Mouse (Mus musculus): ENCODE data around the gene Dlg4. TPM values are rescaled to one million over a fixed set of nuclear protein-coding genes. Genes with fewer than 3 reads are reported as not detected.
"Not testable (repeated sequence)": the region's sequence is repeated elsewhere in the genome, so short reads cannot be mapped to it uniquely, and the experiment has no call there.

The Dlg4 gene
- total and polyA plus RNA-seq, 2 experiments: 0.37 to 1.3 TPM

DNA sequence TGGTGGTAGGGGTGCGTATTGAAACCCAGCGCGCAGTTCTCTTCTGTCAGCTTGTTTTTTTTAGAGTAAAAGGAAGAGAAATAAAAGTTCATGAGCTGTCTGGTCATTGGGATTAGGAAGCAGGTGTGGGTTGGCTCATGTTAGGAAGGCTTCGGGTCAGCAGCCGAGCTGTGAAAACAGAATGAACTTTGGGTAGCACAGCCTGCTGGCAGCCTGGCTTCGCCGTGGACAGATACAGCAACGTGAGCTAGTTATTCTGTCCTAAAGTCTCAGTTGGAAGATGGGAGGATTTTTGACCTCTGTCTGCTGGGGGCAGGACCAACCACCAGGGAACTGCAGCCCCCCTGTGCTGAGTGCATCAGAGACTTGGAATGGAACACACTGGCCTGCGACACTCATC lies 41.1 kb downstream of the Dlg4 start:
- H3K79me2 ChIP-seq (ENCODE audit: control insufficient read depth, insufficient read depth, low read length): peaks cover 5% of the 10 kb centered on the region; the same call in 1 of the 2 replicates
- peaks cover 20% of the 10 kb centered on the region for H3K4me1 ChIP-seq (ENCODE audit: control insufficient read depth, insufficient read depth, low read length)
- 49% methylated on average over 9 of the region's 9 CpGs for WGBS
- no peaks in the 10 kb centered on the region for H3K27me3 ChIP-seq (ENCODE audit: control insufficient read depth, insufficient read depth, low read length)
- peak; percentile 62 for DNase-seq (ENCODE audit: extremely low read depth, low read depth, low spot score)
- no peak overlapping the region for H3K4me3 ChIP-seq (ENCODE audit: insufficient read depth, low read depth, low read length)
- peaks cover 14% of the 10 kb centered on the region for H3K36me3 ChIP-seq (ENCODE audit: control insufficient read depth, insufficient read depth, low read length)
- H3K27ac ChIP-seq (replicated peaks; ENCODE audit: insufficient read depth, low read depth, low read length): no peak overlapping the region
- TF ChIP-seq POLR2A (IDR thresholded peaks at IDR 0.05; ENCODE audit: extremely low read depth, insufficient read depth, low read length) (no peak), CTCF (IDR thresholded peaks at IDR 0.05; ENCODE audit: low read depth, low read length) (no peak)
- no peak overlapping the region for H3K9ac ChIP-seq (ENCODE audit: low read depth, low read length)

DNA sequence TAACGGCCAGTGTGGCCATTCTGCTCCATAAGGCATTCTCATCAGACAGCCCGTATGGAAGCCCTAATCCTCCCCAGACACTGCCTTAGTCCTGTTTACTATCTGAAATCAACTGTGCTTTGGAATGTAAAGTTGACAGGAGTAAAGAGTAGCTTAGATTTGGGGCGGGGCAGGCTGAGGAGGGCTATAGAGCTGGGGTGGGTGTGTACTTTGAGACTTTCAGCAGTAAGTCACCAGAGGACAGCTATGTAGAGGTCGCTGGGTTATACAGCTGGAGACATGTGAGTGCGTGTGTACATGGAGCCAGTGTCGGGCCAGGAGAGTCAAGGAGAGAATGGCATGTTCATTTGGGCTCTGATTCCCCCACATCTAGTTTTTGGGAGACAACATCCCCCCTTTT lies 43.2 kb downstream of the Dlg4 start:
- Histone ChIP-seq H3K27ac (replicated peaks; ENCODE audit: insufficient read depth, low read depth, low read length) (no peak overlapping the region), H3K4me3 (ENCODE audit: insufficient read depth, low read depth, low read length) (no peak overlapping the region), H3K27me3 (ENCODE audit: control insufficient read depth, insufficient read depth, low read length) (no peaks in the 10 kb centered on the region), H3K79me2 (ENCODE audit: control insufficient read depth, insufficient read depth, low read length) (peaks cover 3% of the 10 kb centered on the region; the same call in 1 of the 2 replicates), H3K36me3 (ENCODE audit: control insufficient read depth, insufficient read depth, low read length) (peaks cover 14% of the 10 kb centered on the region), H3K4me1 (ENCODE audit: control insufficient read depth, insufficient read depth, low read length) (peaks cover 11% of the 10 kb centered on the region), H3K9ac (ENCODE audit: low read depth, low read length) (no peak overlapping the region)
- no peak for DNase-seq (ENCODE audit: extremely low read depth, low read depth, low spot score)
- TF ChIP-seq CTCF (IDR thresholded peaks at IDR 0.05; ENCODE audit: low read depth, low read length) (no peak), POLR2A (IDR thresholded peaks at IDR 0.05; ENCODE audit: extremely low read depth, insufficient read depth, low read length) (no peak)
- 59% methylated on average over 6 of the region's 6 CpGs for WGBS

DNA sequence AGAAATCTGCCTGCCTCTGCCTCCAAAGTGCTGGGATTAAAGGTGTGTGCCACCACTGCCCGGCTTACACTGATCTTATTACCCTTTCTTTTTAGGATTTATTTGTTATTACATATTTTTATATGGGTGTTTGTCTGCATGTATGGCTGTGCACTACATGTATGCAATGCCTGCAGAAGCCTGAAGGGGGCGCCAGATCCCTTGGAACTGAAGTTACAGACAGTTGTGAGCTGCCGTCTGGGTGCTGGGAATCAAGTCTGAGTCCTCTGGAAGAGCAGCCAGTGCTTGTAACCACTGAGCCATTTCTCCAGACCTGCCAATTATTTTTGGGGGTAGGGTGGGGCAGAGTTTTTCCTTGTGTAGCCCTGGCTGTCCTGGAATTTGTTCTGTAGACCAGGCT lies 46.3 kb downstream of the Dlg4 start:
- no peaks in the 10 kb centered on the region for H3K79me2 ChIP-seq (ENCODE audit: control insufficient read depth, insufficient read depth, low read length)
- TF ChIP-seq POLR2A (IDR thresholded peaks at IDR 0.05; ENCODE audit: extremely low read depth, insufficient read depth, low read length): no peak
- TF ChIP-seq CTCF (IDR thresholded peaks at IDR 0.05; ENCODE audit: low read depth, low read length): no peak
- no peak overlapping the region for H3K27ac ChIP-seq (replicated peaks; ENCODE audit: insufficient read depth, low read depth, low read length)
- no peak overlapping the region for H3K4me3 ChIP-seq (ENCODE audit: insufficient read depth, low read depth, low read length)
- WGBS: 76% methylated on average over 3 of the region's 3 CpGs
- DNase-seq (ENCODE audit: extremely low read depth, low read depth, low spot score): no peak
- H3K4me1 ChIP-seq (ENCODE audit: control insufficient read depth, insufficient read depth, low read length): no peaks in the 10 kb centered on the region
- H3K9ac ChIP-seq (ENCODE audit: low read depth, low read length): no peak overlapping the region
- peaks cover under 1% of the 10 kb centered on the region; the same call in 1 of the 2 replicates for H3K36me3 ChIP-seq (ENCODE audit: control insufficient read depth, insufficient read depth, low read length)
- H3K27me3 ChIP-seq (ENCODE audit: control insufficient read depth, insufficient read depth, low read length): no peaks in the 10 kb centered on the region

DNA sequence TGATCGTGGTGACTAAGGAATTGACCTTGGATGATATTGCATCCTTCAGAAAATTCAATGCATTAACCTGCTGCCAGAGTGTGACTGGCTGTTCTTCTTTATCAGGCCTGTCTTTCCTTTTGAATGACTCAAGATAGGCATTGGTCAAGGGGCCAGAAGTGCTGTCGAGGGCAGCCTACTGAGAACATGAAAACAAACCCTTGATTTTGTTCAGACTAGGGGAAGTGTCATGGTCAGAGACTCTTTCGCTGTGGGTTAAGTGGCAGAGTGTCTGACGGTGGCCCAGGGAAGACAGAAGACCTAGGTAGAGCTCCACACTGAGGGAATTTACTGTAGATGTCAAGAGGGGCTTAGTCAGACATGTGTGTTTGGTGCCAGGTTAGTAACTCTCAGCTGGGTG lies 50.0 kb downstream of the Dlg4 start:
- no peaks in the 10 kb centered on the region for H3K36me3 ChIP-seq (ENCODE audit: control insufficient read depth, insufficient read depth, low read length)
- no peaks in the 10 kb centered on the region for H3K79me2 ChIP-seq (ENCODE audit: control insufficient read depth, insufficient read depth, low read length)
- WGBS: 69% methylated on average over 4 of the region's 4 CpGs
- no peaks in the 10 kb centered on the region for H3K27me3 ChIP-seq (ENCODE audit: control insufficient read depth, insufficient read depth, low read length)
- no peaks in the 10 kb centered on the region for H3K4me1 ChIP-seq (ENCODE audit: control insufficient read depth, insufficient read depth, low read length)
- no peak overlapping the region for H3K9ac ChIP-seq (ENCODE audit: low read depth, low read length)
- H3K4me3 ChIP-seq (ENCODE audit: insufficient read depth, low read depth, low read length): no peak overlapping the region
- no peak overlapping the region for H3K27ac ChIP-seq (replicated peaks; ENCODE audit: insufficient read depth, low read depth, low read length)
- no peak for TF ChIP-seq POLR2A (IDR thresholded peaks at IDR 0.05; ENCODE audit: extremely low read depth, insufficient read depth, low read length)
- TF ChIP-seq CTCF (IDR thresholded peaks at IDR 0.05; ENCODE audit: low read depth, low read length): no peak
- no peak for DNase-seq (ENCODE audit: extremely low read depth, low read depth, low spot score)

DNA sequence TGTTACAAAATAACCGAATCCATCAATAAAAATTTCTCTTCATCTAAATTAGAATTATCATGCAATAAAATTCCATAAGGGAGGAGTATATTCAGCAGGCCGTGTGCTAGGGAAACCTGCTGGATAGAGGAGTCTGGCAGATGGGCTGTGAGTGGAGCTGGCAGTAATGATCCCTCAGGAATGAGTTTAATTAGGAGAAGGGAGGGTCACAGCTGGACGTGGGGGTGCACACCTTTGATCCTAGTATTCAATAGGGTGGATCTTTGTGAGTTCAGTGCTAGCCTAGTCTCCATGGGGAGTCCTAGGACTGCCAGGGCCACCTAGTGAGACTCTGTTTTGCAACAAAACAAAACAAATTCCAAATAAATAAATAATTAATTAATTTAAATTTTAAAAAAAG lies 51.5 kb downstream of the Dlg4 start:
- DNase-seq (ENCODE audit: extremely low read depth, low read depth, low spot score): no peak
- no peak for TF ChIP-seq POLR2A (IDR thresholded peaks at IDR 0.05; ENCODE audit: extremely low read depth, insufficient read depth, low read length)
- no peak for TF ChIP-seq CTCF (IDR thresholded peaks at IDR 0.05; ENCODE audit: low read depth, low read length)
- Histone ChIP-seq H3K9ac (ENCODE audit: low read depth, low read length) (no peak overlapping the region), H3K27ac (replicated peaks; ENCODE audit: insufficient read depth, low read depth, low read length) (no peak overlapping the region), H3K36me3 (ENCODE audit: control insufficient read depth, insufficient read depth, low read length) (no peaks in the 10 kb centered on the region), H3K27me3 (ENCODE audit: control insufficient read depth, insufficient read depth, low read length) (no peaks in the 10 kb centered on the region), H3K79me2 (ENCODE audit: control insufficient read depth, insufficient read depth, low read length) (no peaks in the 10 kb centered on the region), H3K4me3 (ENCODE audit: insufficient read depth, low read depth, low read length) (no peak overlapping the region), H3K4me1 (ENCODE audit: control insufficient read depth, insufficient read depth, low read length) (no peaks in the 10 kb centered on the region)
- WGBS: 69% methylated on average over 3 of the region's 3 CpGs

DNA sequence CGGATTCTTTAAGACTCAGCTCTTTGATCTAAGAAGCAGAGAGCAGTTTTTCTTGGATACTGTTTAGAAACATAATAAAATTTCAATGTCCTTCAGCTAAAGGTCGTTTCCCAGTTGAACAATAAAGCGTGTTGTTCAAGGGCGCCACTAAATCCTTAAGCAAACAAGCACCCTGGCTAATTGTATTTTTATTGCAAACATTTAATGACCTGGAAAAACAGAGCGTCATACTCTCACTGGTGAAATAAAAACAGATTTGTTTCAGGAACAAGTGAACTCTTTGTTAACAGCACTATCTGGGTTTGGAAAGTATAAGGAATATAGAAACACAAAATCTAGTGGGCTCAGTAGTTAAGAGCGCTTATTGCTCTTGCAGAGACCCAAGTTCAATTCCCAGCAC lies 53.3 kb downstream of the Dlg4 start:
- Histone ChIP-seq H3K27ac (replicated peaks; ENCODE audit: insufficient read depth, low read depth, low read length) (no peak overlapping the region), H3K27me3 (ENCODE audit: control insufficient read depth, insufficient read depth, low read length) (no peaks in the 10 kb centered on the region), H3K79me2 (ENCODE audit: control insufficient read depth, insufficient read depth, low read length) (no peaks in the 10 kb centered on the region), H3K4me1 (ENCODE audit: control insufficient read depth, insufficient read depth, low read length) (peaks cover 3% of the 10 kb centered on the region), H3K4me3 (ENCODE audit: insufficient read depth, low read depth, low read length) (no peak overlapping the region), H3K36me3 (ENCODE audit: control insufficient read depth, insufficient read depth, low read length) (no peaks in the 10 kb centered on the region), H3K9ac (ENCODE audit: low read depth, low read length) (no peak overlapping the region)
- WGBS: 68% methylated on average over 6 of the region's 6 CpGs
- DNase-seq (ENCODE audit: extremely low read depth, low read depth, low spot score): no peak
- TF ChIP-seq CTCF (IDR thresholded peaks at IDR 0.05; ENCODE audit: low read depth, low read length) (no peak), POLR2A (IDR thresholded peaks at IDR 0.05; ENCODE audit: extremely low read depth, insufficient read depth, low read length) (no peak)

DNA sequence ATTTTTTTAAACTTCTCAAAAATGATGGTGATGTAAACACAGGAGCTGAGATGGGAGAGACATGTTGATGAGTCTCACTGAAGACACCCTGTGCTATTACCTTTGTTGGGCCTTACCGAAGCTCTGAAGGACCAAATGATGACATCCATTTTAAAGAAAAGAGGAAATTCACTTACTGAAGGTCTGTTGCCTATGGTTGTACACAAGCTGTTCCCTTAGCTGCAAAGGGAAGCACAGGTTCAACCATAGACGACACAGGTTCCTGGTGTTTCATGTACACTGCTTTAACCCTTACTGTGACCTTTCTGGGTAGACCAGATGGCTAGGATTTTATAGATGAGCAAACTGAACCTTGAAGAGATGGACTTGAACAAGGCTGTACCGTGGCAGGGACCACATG lies 53.9 kb downstream of the Dlg4 start:
- not testable (repeated sequence) for H3K9ac ChIP-seq (ENCODE audit: low read depth, low read length); H3K4me1 ChIP-seq (ENCODE audit: control insufficient read depth, insufficient read depth, low read length); DNase-seq (ENCODE audit: extremely low read depth, low read depth, low spot score); H3K36me3 ChIP-seq (ENCODE audit: control insufficient read depth, insufficient read depth, low read length); H3K27me3 ChIP-seq (ENCODE audit: control insufficient read depth, insufficient read depth, low read length); H3K79me2 ChIP-seq (ENCODE audit: control insufficient read depth, insufficient read depth, low read length); H3K27ac ChIP-seq (replicated peaks; ENCODE audit: insufficient read depth, low read depth, low read length); H3K4me3 ChIP-seq (ENCODE audit: insufficient read depth, low read depth, low read length)
- 70% methylated on average over 3 of the region's 3 CpGs for WGBS

All from liver, adult 2 months (tissue).